Mouse (Mus musculus): Measurements from ENCODE around the gene Ryr3. TPM values are rescaled to one million over a fixed set of nuclear protein-coding genes. Genes with fewer than 3 reads are reported as not detected.

The Ryr3 gene
- total RNA-seq, 1 experiment = 5.4 TPM

- no peak overlapping the region for H3K9ac ChIP-seq (ENCODE audit: insufficient read depth, low read depth, low read length, poor library complexity, severe bottlenecking)
- TF ChIP-seq CHD2 (IDR thresholded peaks at IDR 0.05; ENCODE audit: low read depth, low read length) = no peak
- no peak for TF ChIP-seq ZC3H11A (IDR thresholded peaks at IDR 0.05; ENCODE audit: borderline replicate concordance, low read depth, low read length)
- TF ChIP-seq HCFC1 (IDR thresholded peaks at IDR 0.05; ENCODE audit: borderline replicate concordance, insufficient read depth, low read length) = no peak
- no peak for TF ChIP-seq MAFK (IDR thresholded peaks at IDR 0.05; ENCODE audit: insufficient read depth, low read depth, low read length)
- TF ChIP-seq ZNF384 (IDR thresholded peaks at IDR 0.05; ENCODE audit: low read depth, low read length) = no peak
- peak; percentile 9 for DNase-seq (ENCODE audit: low read depth, low spot score)
- no peaks in the 10 kb centered on the region for H3K4me1 ChIP-seq (ENCODE audit: control insufficient read depth in 2 of 2, insufficient read depth in 2 of 2, low read length in 2 of 2, poor library complexity in 1 of 2)
- in situ Hi-C loops (cut with MboI; ENCODE audit: low sequenced_read_pairs in 2 of 2, unreplicated experiment in 2 of 2) = no loop called here
- H3K9me3 ChIP-seq (ENCODE audit: control insufficient read depth, insufficient read depth, low read depth, low read length) = no peaks in the 10 kb centered on the region
- no peak overlapping the region for H3K4me3 ChIP-seq (ENCODE audit: insufficient read depth in 1 of 2, low read depth in 1 of 2, low read length in 2 of 2, poor library complexity in 1 of 2, severe bottlenecking in 1 of 2)
- no peak overlapping the region for H3K27ac ChIP-seq (ENCODE audit: insufficient read depth, low read depth, low read length, poor library complexity, severe bottlenecking)
- H3K36me3 ChIP-seq (ENCODE audit: control insufficient read depth, insufficient read depth, low read length, poor library complexity, severe bottlenecking) = no peaks in the 10 kb centered on the region
Observed at GRCm38 (mm10) chr2:113199030-113199679, 17.7 kb downstream of the Ryr3 start.

DNA sequence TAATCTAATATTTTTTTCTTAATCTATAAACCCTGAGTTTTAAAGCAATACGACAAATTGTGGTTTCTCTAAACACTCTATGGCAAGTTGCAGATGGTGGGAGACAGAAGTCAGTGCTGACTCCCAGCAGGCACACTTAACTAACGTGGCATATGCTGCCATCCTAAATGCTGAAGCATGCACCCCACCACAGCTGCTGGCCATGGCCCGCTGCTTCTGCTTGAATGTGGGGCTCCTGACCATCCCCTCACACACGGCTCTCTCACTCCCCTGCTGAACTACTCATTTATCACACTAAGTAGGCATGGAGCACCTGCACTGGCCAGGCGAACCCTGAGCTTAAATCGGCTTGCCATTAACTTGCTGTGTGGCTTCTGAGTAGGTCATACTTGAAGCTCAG, 29.7 kb downstream of the Ryr3 start:
- H3K36me3 ChIP-seq (ENCODE audit: control insufficient read depth, insufficient read depth, low read length, poor library complexity, severe bottlenecking) = no peaks in the 10 kb centered on the region
- H3K4me1 ChIP-seq (ENCODE audit: control insufficient read depth in 2 of 2, insufficient read depth in 2 of 2, low read length in 2 of 2, poor library complexity in 1 of 2) = no peaks in the 10 kb centered on the region
- H3K9ac ChIP-seq (ENCODE audit: insufficient read depth, low read depth, low read length, poor library complexity, severe bottlenecking) = no peak overlapping the region
- H3K4me3 ChIP-seq (ENCODE audit: insufficient read depth in 1 of 2, low read depth in 1 of 2, low read length in 2 of 2, poor library complexity in 1 of 2, severe bottlenecking in 1 of 2) = no peak overlapping the region
- DNase-seq (ENCODE audit: low read depth, low spot score) = no peak
- no peak overlapping the region for H3K27ac ChIP-seq (ENCODE audit: insufficient read depth, low read depth, low read length, poor library complexity, severe bottlenecking)
- H3K9me3 ChIP-seq (ENCODE audit: control insufficient read depth, insufficient read depth, low read depth, low read length) = no peaks in the 10 kb centered on the region
- no peak for TF ChIP-seq CHD2 (IDR thresholded peaks at IDR 0.05; ENCODE audit: low read depth, low read length)
- no peak for TF ChIP-seq ZNF384 (IDR thresholded peaks at IDR 0.05; ENCODE audit: low read depth, low read length)
- no peak for TF ChIP-seq HCFC1 (IDR thresholded peaks at IDR 0.05; ENCODE audit: borderline replicate concordance, insufficient read depth, low read length)
- no peak for TF ChIP-seq MAFK (IDR thresholded peaks at IDR 0.05; ENCODE audit: insufficient read depth, low read depth, low read length)
- no peak for TF ChIP-seq ZC3H11A (IDR thresholded peaks at IDR 0.05; ENCODE audit: borderline replicate concordance, low read depth, low read length)
- in situ Hi-C loops (cut with MboI; ENCODE audit: low sequenced_read_pairs in 2 of 2, unreplicated experiment in 2 of 2) = no loop called here

GRCm38 (mm10) chr2:113181701-113182100, 35.2 kb downstream of the Ryr3 start:
- Histone ChIP-seq H3K4me3 (ENCODE audit: insufficient read depth in 1 of 2, low read depth in 1 of 2, low read length in 2 of 2, poor library complexity in 1 of 2, severe bottlenecking in 1 of 2) (no peak overlapping the region), H3K27ac (ENCODE audit: insufficient read depth, low read depth, low read length, poor library complexity, severe bottlenecking) (no peak overlapping the region), H3K9me3 (ENCODE audit: control insufficient read depth, insufficient read depth, low read depth, low read length) (no peaks in the 10 kb centered on the region), H3K36me3 (ENCODE audit: control insufficient read depth, insufficient read depth, low read length, poor library complexity, severe bottlenecking) (no peaks in the 10 kb centered on the region), H3K4me1 (ENCODE audit: control insufficient read depth in 2 of 2, insufficient read depth in 2 of 2, low read length in 2 of 2, poor library complexity in 1 of 2) (no peaks in the 10 kb centered on the region), H3K9ac (ENCODE audit: insufficient read depth, low read depth, low read length, poor library complexity, severe bottlenecking) (no peak overlapping the region)
- TF ChIP-seq ZNF384 (IDR thresholded peaks at IDR 0.05; ENCODE audit: low read depth, low read length) (no peak), MAFK (IDR thresholded peaks at IDR 0.05; ENCODE audit: insufficient read depth, low read depth, low read length) (no peak), HCFC1 (IDR thresholded peaks at IDR 0.05; ENCODE audit: borderline replicate concordance, insufficient read depth, low read length) (no peak), CHD2 (IDR thresholded peaks at IDR 0.05; ENCODE audit: low read depth, low read length) (no peak), ZC3H11A (IDR thresholded peaks at IDR 0.05; ENCODE audit: borderline replicate concordance, low read depth, low read length) (no peak)
- DNase-seq (ENCODE audit: low read depth, low spot score) = no peak
- in situ Hi-C loops (cut with MboI; ENCODE audit: low sequenced_read_pairs in 2 of 2, unreplicated experiment in 2 of 2) = no loop called here

GRCm38 (mm10) chr2:113178047-113178446, 38.8 kb downstream of the Ryr3 start:
- H3K9me3 ChIP-seq (ENCODE audit: control insufficient read depth, insufficient read depth, low read depth, low read length) = no peaks in the 10 kb centered on the region
- no peaks in the 10 kb centered on the region for H3K36me3 ChIP-seq (ENCODE audit: control insufficient read depth, insufficient read depth, low read length, poor library complexity, severe bottlenecking)
- no peak overlapping the region for H3K4me3 ChIP-seq (ENCODE audit: insufficient read depth in 1 of 2, low read depth in 1 of 2, low read length in 2 of 2, poor library complexity in 1 of 2, severe bottlenecking in 1 of 2)
- no peak for TF ChIP-seq MAFK (IDR thresholded peaks at IDR 0.05; ENCODE audit: insufficient read depth, low read depth, low read length)
- no peak for TF ChIP-seq HCFC1 (IDR thresholded peaks at IDR 0.05; ENCODE audit: borderline replicate concordance, insufficient read depth, low read length)
- no peak for TF ChIP-seq ZNF384 (IDR thresholded peaks at IDR 0.05; ENCODE audit: low read depth, low read length)
- no peak for TF ChIP-seq ZC3H11A (IDR thresholded peaks at IDR 0.05; ENCODE audit: borderline replicate concordance, low read depth, low read length)
- TF ChIP-seq CHD2 (IDR thresholded peaks at IDR 0.05; ENCODE audit: low read depth, low read length) = no peak
- H3K27ac ChIP-seq (ENCODE audit: insufficient read depth, low read depth, low read length, poor library complexity, severe bottlenecking) = no peak overlapping the region
- no peaks in the 10 kb centered on the region for H3K4me1 ChIP-seq (ENCODE audit: control insufficient read depth in 2 of 2, insufficient read depth in 2 of 2, low read length in 2 of 2, poor library complexity in 1 of 2)
- H3K9ac ChIP-seq (ENCODE audit: insufficient read depth, low read depth, low read length, poor library complexity, severe bottlenecking) = no peak overlapping the region
- DNase-seq (ENCODE audit: low read depth, low spot score) = no peak
- in situ Hi-C loops (cut with MboI; ENCODE audit: low sequenced_read_pairs in 2 of 2, unreplicated experiment in 2 of 2) = no loop called here
